Mouse (Mus musculus) midbrain, embryonic 11.5 days (tissue): ENCODE data around the gene Fam184a. TPM values are rescaled to one million over a fixed set of nuclear protein-coding genes. Genes with fewer than 3 reads are reported as not detected.
A peak's percentile ranks its signal among the peaks of the same experiment; 100 is the strongest.

ENCODE experiments used
- ATAC-seq: fragments of 200-750 bp; cut with Nextera tagmentation; 2 replicates; pipeline ENCODE4 v1.8.0; 2017; ENCODE audit warnings: moderate TSS enrichment, moderate library complexity; ENCODE audit not compliant: low FRiP score
- DNase-seq: peaks from one replicate; pipeline ENCODE4 v3.0.0; 2015; ENCODE audit warnings: low spot score; ENCODE audit errors: missing footprints
- H3K27ac ChIP-seq: fragments of 300-500 bp; sonication (generic); 2 replicates; pipeline ENCODE4 v1.5.1; 2014; ENCODE audit warnings: low read depth, low read length
- H3K27me3 ChIP-seq: fragments of 300-500 bp; sonication (generic); 2 replicates; pipeline ENCODE4 v1.6.1; 2014; ENCODE audit warnings: mild to moderate bottlenecking, low read length, moderate library complexity, mixed read lengths; ENCODE audit not compliant: control insufficient read depth, insufficient read depth
- H3K36me3 ChIP-seq: fragments of 300-500 bp; sonication (generic); 2 replicates; pipeline ENCODE4 v1.6.1; 2014; ENCODE audit warnings: mild to moderate bottlenecking, low read length, moderate library complexity, mixed read lengths; ENCODE audit not compliant: control insufficient read depth, insufficient read depth
- H3K4me1 ChIP-seq: fragments of 300-500 bp; sonication (generic); 2 replicates; pipeline ENCODE4 v1.6.1; 2014; ENCODE audit warnings: low read length; ENCODE audit not compliant: control insufficient read depth, insufficient read depth
- H3K4me2 ChIP-seq: fragments of 300-500 bp; sonication (generic); 2 replicates; pipeline ENCODE4 v1.6.1; 2014; ENCODE audit warnings: mild to moderate bottlenecking, moderate library complexity
- H3K4me3 ChIP-seq: fragments of 300-500 bp; sonication (generic); 2 replicates; pipeline ENCODE4 v1.5.1; 2014; ENCODE audit warnings: low read depth, low read length
- H3K9ac ChIP-seq: fragments of 300-500 bp; sonication (generic); 2 replicates; pipeline ENCODE4 v1.6.1; 2014; ENCODE audit warnings: low read length
- H3K9me3 ChIP-seq: fragments of 300-500 bp; sonication (generic); 2 replicates; pipeline ENCODE4 v1.6.1; 2016; ENCODE audit warnings: low read length; ENCODE audit not compliant: control insufficient read depth
- WGBS: fragments of 180-500 bp; shearing (Covaris S2); extraction: QIAGEN DNeasy Blood & Tissue Kit; methylation state at CpG from one replicate; pipeline ENCODE4 v1.1.7; 2014; 5-methylcytosine and 5-hydroxymethylcytosine counted together
- polyA plus RNA-seq: library from polyadenylated mRNA; unstranded; fragments of >200 nt; fragmentation: Nextera tagmentation; extraction: Ambion mirVana; gene quantifications from 2 replicates; pipeline ENCODE4 v1.2.1, GENCODE M21; 2014

The Fam184a gene
- 4.9 and 6.0 TPM in 2 replicates for polyA plus RNA-seq

GRCm38 (mm10) chr10:53750955-53751652, at the start of gene Fam184a:
Gene Fam184a (minus strand): TSS chr10:53751123.
- peak within 1 kb of the TSS; percentile 49 for H3K4me2 ChIP-seq
- ATAC-seq: peak; percentile 96

GRCm38 (mm10) chr10:53796258-53796581, 45.3 kb upstream of the Fam184a start:
- no peaks in the 10 kb centered on the region for H3K27me3 ChIP-seq
- DNase-seq (no peak), ATAC-seq (peak; percentile 22; the same call in 1 of the 2 replicates)
- no peak overlapping the region for H3K4me2 ChIP-seq
- H3K9me3 ChIP-seq: no peaks in the 10 kb centered on the region
- no peak overlapping the region for H3K27ac ChIP-seq
- no peak overlapping the region for H3K4me3 ChIP-seq
- H3K9ac ChIP-seq: no peak overlapping the region
- no peaks in the 10 kb centered on the region for H3K36me3 ChIP-seq
- H3K4me1 ChIP-seq: no peaks in the 10 kb centered on the region
- WGBS: 94% methylated on average over 1 of the region's 1 CpGs

More at GRCm38 (mm10) chr10:53750955-53751652, at the start of gene Fam184a:
- Histone ChIP-seq H3K27me3 (no peaks in the 10 kb centered on the region), H3K4me1 (peaks cover 6% of the 10 kb centered on the region; the same call in 1 of the 2 replicates), H3K27ac (no peak within 1 kb of the TSS), H3K36me3 (no peaks in the 10 kb centered on the region), H3K9ac (peak within 1 kb of the TSS; percentile 77), H3K9me3 (no peaks in the 10 kb centered on the region), H3K4me3 (peak within 1 kb of the TSS; percentile 80)
- WGBS: 2% methylated on average over 49 of the region's 71 CpGs
- DNase-seq: peak; percentile 96

GRCm38 (mm10) chr10:53795567-53796257, 44.8 kb upstream of the Fam184a start:
- Histone ChIP-seq H3K9me3 (no peaks in the 10 kb centered on the region), H3K9ac (no peak overlapping the region), H3K4me1 (no peaks in the 10 kb centered on the region), H3K4me3 (no peak overlapping the region), H3K27ac (no peak overlapping the region), H3K4me2 (no peak overlapping the region), H3K36me3 (no peaks in the 10 kb centered on the region), H3K27me3 (no peaks in the 10 kb centered on the region)
- 11% methylated on average over 2 of the region's 2 CpGs for WGBS
- ATAC-seq (peak; percentile 50), DNase-seq (peak; percentile 87)

- H3K9ac ChIP-seq: no peak overlapping the region
- ATAC-seq: no peak
- no peak overlapping the region for H3K4me2 ChIP-seq
- no peaks in the 10 kb centered on the region for H3K36me3 ChIP-seq
- H3K4me3 ChIP-seq: no peak overlapping the region
- H3K4me1 ChIP-seq: no peaks in the 10 kb centered on the region
- no peak overlapping the region for H3K27ac ChIP-seq
- DNase-seq: no peak
- H3K9me3 ChIP-seq: no peaks in the 10 kb centered on the region
- WGBS: 90% methylated on average over 2 of the region's 2 CpGs
- H3K27me3 ChIP-seq: no peaks in the 10 kb centered on the region
Measured at GRCm38 (mm10) chr10:53791281-53791680, 40.4 kb upstream of the Fam184a start.

- H3K27ac ChIP-seq: no peak overlapping the region
- H3K4me1 ChIP-seq: no peaks in the 10 kb centered on the region
- no peak for DNase-seq
- H3K27me3 ChIP-seq: no peaks in the 10 kb centered on the region
- H3K4me2 ChIP-seq: no peak overlapping the region
- no peak for ATAC-seq
- no peak overlapping the region for H3K4me3 ChIP-seq
- no peak overlapping the region for H3K9ac ChIP-seq
- H3K36me3 ChIP-seq: no peaks in the 10 kb centered on the region
- 84% methylated on average over 2 of the region's 2 CpGs for WGBS
- H3K9me3 ChIP-seq: no peaks in the 10 kb centered on the region
Measured at GRCm38 (mm10) chr10:53776591-53776990, 25.7 kb upstream of the Fam184a start.

GRCm38 (mm10) chr10:53772708-53773107, 21.8 kb upstream of the Fam184a start:
- Histone ChIP-seq H3K4me3 (no peak overlapping the region), H3K9ac (no peak overlapping the region), H3K27ac (no peak overlapping the region), H3K4me1 (no peaks in the 10 kb centered on the region), H3K9me3 (no peaks in the 10 kb centered on the region), H3K36me3 (no peaks in the 10 kb centered on the region), H3K27me3 (no peaks in the 10 kb centered on the region), H3K4me2 (no peak overlapping the region)
- DNase-seq (no peak), ATAC-seq (no peak)
- WGBS: 88% methylated on average over 4 of the region's 4 CpGs

- Histone ChIP-seq H3K9me3 (no peaks in the 10 kb centered on the region), H3K36me3 (no peaks in the 10 kb centered on the region), H3K27me3 (no peaks in the 10 kb centered on the region), H3K4me3 (no peak overlapping the region), H3K9ac (no peak overlapping the region), H3K27ac (no peak overlapping the region), H3K4me2 (no peak overlapping the region), H3K4me1 (no peaks in the 10 kb centered on the region)
- ATAC-seq (no peak), DNase-seq (no peak)
- WGBS: 79% methylated on average over 2 of the region's 2 CpGs
Measured at GRCm38 (mm10) chr10:53771480-53771879, 20.6 kb upstream of the Fam184a start.

- 64% methylated on average over 3 of the region's 3 CpGs for WGBS
- Histone ChIP-seq H3K9ac (no peak overlapping the region), H3K4me3 (no peak overlapping the region), H3K27me3 (no peaks in the 10 kb centered on the region), H3K4me2 (no peak overlapping the region), H3K4me1 (no peaks in the 10 kb centered on the region), H3K27ac (no peak overlapping the region), H3K36me3 (no peaks in the 10 kb centered on the region), H3K9me3 (no peaks in the 10 kb centered on the region)
- DNase-seq: no peak
- no peak for ATAC-seq
Measured at GRCm38 (mm10) chr10:53768745-53769144, 17.8 kb upstream of the Fam184a start.

GRCm38 (mm10) chr10:53765471-53765870, 14.5 kb upstream of the Fam184a start:
- H3K4me2 ChIP-seq: no peak overlapping the region
- H3K9ac ChIP-seq: no peak overlapping the region
- H3K27me3 ChIP-seq: no peaks in the 10 kb centered on the region
- WGBS: 82% methylated on average over 4 of the region's 4 CpGs
- H3K4me3 ChIP-seq: no peak overlapping the region
- H3K9me3 ChIP-seq: no peaks in the 10 kb centered on the region
- DNase-seq (no peak), ATAC-seq (no peak)
- no peaks in the 10 kb centered on the region for H3K36me3 ChIP-seq
- H3K27ac ChIP-seq: no peak overlapping the region
- H3K4me1 ChIP-seq: no peaks in the 10 kb centered on the region
